Mouse (Mus musculus): ENCODE measurements at regions not wholly inside any gene's neighbourhood (a gene's known extent, or its start where the extent isn't known, plus 50 kb on each side); places are given as distances from the start of the nearest gene placed in this dataset.

GRCm38 (mm10) chr16:93152765-93153489 lies 327.0 kb upstream of the Runx1 start:
- TF ChIP-seq CTCF (conservative IDR thresholded peaks at IDR 0.05; ENCODE audit: low read length), result no peak
- TF ChIP-seq NANOG (IDR thresholded peaks at IDR 0.05; ENCODE audit: borderline replicate concordance, low read length), result no peak

All from E14TG2a.4 (cell line).